Mouse (Mus musculus): Measurements from ENCODE around the gene Hfe. TPM values are rescaled to one million over a fixed set of nuclear protein-coding genes. Genes with fewer than 3 reads are reported as not detected.

Hfe gene
- polyA plus RNA-seq, 2 experiments from 2014 or later, result 0.57 to 0.69 TPM

DNA sequence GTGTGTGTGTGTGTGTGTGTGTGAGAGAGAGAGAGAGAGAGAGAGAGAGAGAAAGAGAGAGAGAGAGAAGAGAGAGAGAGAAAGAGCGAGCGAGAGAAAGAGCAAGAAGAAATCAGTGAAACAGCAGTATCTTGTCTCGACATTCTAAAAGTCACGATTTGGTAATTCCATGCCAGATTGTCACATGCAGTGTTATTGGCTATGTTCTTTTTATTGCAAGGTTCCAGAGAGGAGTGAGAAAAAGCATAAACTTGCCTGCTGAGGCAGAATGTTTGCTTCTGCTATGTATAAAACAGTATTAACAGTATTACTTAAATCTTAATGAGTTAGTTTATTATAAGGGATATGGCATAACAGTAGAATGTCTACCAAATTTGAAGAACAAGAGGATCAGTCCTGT lies 24.7 kb downstream of the Hfe start:
- ATAC-seq, result no peak

DNA sequence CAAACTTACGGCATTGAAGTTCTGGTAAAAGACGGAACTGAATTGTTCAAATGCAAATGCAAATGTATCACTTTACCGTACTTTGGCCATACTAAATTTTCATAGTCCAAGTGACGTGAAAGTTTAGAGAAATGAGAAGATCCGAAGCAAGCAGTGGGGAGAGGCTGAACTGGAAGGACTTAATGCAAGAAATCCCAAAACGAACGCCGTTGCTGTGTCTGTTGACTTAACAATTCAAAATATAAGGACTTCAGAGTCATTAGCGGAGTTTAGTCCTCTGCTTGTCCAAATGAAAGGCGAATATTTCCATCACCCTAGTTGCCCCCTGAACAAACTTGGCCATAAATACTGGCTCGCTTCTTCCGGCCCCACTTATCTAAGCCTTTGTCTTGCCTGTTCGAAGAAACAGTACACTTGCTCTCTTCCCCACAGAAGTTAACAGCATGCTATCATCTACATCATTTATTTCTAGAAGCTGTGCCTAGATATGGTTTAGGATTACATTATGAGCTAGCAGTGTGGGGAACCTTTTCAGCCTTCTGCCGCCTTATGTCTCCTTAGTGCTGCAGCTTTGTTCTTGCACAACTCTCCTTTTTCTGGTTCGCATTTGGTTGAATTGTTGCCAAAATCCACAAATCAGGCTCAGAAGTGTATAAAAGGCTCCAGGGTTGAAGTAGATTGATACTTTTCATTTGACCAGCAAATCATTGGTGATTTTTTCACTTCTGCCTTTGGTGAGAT lies 25.4 kb downstream of the Hfe start:
- ATAC-seq, result no peak

DNA sequence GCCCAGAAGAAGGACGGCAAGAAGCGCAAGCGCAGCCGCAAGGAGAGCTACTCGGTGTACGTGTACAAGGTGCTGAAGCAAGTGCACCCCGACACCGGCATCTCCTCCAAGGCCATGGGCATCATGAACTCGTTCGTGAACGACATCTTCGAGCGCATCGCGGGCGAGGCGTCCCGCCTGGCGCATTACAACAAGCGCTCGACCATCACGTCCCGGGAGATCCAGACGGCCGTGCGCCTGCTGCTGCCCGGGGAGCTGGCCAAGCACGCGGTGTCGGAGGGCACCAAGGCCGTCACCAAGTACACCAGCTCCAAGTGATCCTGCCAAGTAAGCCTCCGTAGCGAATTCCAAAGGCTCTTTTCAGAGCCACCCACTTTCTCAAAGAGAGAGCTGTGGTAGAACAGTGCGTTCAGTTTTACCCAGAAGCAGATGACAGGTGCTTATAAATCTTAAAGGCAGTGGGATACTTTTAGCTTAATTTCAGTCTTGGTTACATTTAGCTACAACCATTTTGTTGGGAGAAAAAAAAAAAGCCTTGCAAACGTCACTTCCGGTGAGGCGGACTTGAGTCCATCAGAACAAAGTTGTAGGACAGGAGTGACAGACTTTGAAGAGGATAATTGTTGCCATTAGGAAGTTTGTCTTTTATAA lies 26.2 kb downstream of the Hfe start:
- peak; percentile 48 for ATAC-seq

DNA sequence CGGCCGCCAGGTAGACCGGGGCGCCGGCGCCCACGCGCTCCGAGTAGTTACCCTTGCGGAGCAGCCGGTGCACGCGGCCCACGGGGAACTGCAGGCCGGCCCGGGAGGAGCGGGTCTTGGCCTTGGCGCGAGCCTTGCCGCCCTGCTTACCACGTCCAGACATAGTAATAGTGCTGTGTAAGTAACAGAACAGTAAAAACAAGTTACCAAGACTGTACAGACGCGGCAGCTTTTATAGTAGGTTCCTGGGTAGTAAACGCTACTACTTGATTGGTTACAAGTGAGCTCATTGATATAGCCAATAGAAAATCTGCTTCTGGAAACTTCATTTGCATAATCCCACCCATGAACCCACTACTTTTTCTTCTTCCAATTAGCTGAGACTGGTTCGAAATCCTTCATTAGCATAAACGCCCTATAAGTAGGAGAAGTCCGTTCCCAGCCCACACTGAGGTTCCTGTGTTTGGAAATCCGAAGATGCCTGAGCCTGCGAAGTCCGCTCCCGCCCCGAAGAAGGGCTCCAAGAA lies 26.8 kb downstream of the Hfe start, which contains the start of the genes Hist1h2ac and Hist1h2bc:
TSS of gene Hist1h2ac (minus strand) at position 194 of the 527 bp plus-strand sequence.
TSS of gene Hist1h2bc (plus strand) at position 445 of the 527 bp plus-strand sequence.
- peak; percentile 92 for ATAC-seq

DNA sequence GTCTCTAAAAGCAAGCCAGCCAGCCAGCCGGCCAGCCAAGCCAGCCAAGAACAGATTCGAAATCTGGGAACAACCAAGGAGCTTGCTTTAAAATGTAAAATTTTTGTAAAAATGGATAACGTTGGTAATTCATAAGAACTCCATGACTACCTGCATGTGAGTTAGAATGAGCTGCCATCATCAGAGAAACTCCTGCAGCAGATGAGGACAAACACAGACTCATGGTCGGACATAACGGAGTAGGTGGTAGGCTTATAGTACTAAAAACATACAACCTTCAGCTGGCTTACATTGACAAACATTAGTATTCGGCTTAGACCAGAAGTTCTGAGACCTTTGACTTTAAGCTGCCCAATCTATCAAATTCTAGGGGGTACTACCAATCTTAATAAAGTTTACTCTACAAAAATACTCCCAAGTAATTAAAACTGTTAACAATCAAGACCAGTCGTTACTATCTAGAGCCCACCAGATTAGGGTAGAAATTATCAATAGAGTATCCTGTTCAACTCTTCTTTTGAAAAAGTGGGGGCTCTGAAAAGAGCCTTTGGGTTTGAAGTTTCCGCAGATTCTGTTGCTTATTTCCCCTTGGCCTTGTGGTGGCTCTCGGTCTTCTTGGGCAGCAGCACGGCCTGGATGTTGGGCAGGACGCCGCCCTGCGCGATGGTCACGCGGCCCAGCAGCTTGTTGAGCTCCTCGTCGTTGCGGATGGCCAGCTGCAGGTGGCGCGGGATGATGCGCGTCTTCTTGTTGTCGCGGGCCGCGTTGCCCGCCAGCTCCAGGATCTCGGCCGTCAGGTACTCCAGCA lies 27.5 kb downstream of the Hfe start:
- peak; percentile 6 for ATAC-seq

DNA sequence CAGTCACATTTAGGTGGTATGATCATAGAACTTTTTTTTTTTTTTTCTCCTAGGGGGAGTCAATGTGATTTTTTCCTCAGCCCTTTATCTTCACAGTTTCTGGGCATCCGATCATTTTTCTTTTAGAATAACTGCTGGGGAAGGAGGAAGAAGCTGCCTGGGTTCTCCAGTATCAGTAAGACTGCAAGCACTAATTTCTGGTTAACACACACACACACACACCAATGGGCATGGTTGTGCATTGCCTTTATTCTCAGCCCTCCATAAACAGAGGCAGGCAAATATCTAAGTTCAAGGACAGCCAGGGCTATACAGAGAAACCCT lies 28.1 kb downstream of the Hfe start:
- no peak for ATAC-seq

DNA sequence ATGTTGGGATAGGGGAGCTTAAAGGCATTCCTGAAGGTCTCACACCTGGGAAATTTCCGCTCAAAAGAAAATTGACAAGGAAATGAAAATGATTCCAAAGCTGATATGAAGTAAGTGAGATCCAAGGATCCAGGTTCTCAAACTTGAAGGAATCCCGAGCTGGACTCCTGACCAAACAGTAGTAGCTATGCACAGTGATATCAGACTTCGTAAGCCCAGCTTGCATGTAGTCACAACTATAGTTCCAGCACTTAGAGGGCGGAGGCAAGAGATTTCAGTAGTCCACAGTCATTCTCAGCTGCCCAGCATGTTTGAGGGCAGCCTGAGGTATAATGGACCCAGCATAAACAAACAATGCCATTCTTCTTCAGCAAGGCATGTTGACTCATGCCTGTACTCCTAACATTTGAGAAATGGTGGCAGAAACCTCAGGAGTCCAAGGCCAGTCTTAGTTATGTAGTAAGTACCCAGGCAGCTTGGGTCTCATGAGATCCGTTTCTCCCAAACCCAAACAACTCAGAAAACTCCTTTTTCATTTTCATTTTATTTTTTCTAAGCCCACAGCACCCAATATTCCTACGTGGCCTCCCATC lies 28.6 kb downstream of the Hfe start:
- no peak for ATAC-seq

DNA sequence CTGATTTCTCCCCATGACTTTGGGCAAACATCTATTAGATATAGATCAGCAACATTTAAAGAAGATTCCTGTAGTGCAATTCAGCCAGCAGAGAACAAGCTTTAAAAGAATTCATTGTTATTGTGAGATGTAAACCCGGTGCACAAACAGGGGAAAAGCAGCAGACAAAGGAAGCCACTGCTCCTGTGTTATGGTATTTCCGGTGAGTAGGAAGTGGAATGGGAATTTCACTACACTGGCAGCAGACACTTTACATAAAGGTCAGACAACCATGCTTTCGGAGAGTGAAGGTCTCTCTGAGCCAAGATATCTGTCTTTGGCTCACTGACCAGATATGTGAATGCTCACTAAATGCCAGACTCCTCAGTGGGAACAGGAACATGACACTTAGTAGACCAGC lies 48.1 kb downstream of the Hfe start:
- no peak for ATAC-seq

DNA sequence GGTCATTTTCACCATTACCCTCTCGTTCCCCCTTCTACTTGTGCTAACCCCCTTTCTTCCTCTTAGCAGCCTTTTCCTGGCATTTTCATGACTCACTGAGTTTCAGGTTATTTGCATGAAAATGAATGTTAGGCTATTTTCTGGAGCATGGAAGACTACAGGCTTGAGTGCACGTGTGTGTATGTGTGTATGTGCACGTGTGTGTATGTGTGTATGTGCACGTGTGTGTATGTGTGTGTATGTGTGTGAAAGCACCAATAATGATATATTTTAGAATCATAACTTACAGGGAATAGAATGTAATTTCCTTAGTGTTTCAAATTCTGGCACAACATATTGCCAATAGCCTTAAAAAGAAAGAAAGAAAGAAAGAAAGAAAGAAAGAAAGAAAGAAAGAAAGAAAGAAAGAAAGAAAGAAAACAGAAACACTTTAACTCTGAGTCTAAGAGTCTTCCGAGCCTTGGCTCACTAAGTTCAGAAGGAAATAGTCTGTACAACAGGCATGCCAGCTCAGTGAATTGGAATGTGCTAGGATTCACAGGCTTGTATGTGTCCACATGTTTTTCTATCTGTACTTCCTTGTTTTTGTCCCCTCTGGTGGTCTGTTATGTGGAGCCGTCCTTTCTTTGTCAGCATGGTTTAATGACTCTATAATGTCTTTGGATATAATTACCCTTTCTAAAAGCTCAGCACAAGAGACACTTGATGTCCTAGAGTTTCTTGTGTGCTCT lies 50.9 kb downstream of the Hfe start:
- ATAC-seq, result no peak

Other genes with a start within 250 kb of the Hfe start
- not detected for gene Btn1a1, start 245.0 kb downstream of the Hfe start, polyA plus RNA-seq (2017; shearing (Covaris generic))
- not detected for gene Btn2a2, start 222.0 kb downstream of the Hfe start, polyA plus RNA-seq (2017; shearing (Covaris generic))
- gene Hist1h4h, start 179.8 kb downstream of the Hfe start, polyA plus RNA-seq (2017; shearing (Covaris generic)), result 10 to 100 TPM in 1 of 2 experiments, 1 to 10 TPM in 1; 9.5 to 10.8 TPM
- 1 to 10 TPM in 1 of 2 experiments, not detected in 1; 2.7 TPM for gene Hist1h2af, start 176.9 kb downstream of the Hfe start, polyA plus RNA-seq (2017; shearing (Covaris generic))
- gene Hist1h3g, start 175.4 kb downstream of the Hfe start, polyA plus RNA-seq (2017; shearing (Covaris generic)), result not detected
- gene Hist1h2bh, start 167.5 kb downstream of the Hfe start, polyA plus RNA-seq (2017; shearing (Covaris generic)), result under 1 TPM; 0.41 to 0.66 TPM
- gene Hist1h3f, start 166.8 kb downstream of the Hfe start, polyA plus RNA-seq (2017; shearing (Covaris generic)), result not detected
- gene Hist1h4f, start 159.2 kb downstream of the Hfe start, polyA plus RNA-seq (2017; shearing (Covaris generic)), result 1 to 10 TPM in 1 of 2 experiments, not detected in 1; 1.1 TPM
- gene Hist1h1d, start 157.6 kb downstream of the Hfe start, polyA plus RNA-seq (2017; shearing (Covaris generic)), result under 1 TPM; 0.18 to 0.35 TPM
- 1 to 10 TPM; 2.2 to 4.1 TPM for gene Hist1h3e, start 148.5 kb downstream of the Hfe start, polyA plus RNA-seq (2017; shearing (Covaris generic))
- 10 to 100 TPM; 12.3 to 17.6 TPM for gene Hist1h2ae, start 139.6 kb downstream of the Hfe start, polyA plus RNA-seq (2017; shearing (Covaris generic))
- 1 to 10 TPM; 8.0 to 8.6 TPM for gene Hist1h2bg, start 139.5 kb downstream of the Hfe start, polyA plus RNA-seq (2017; shearing (Covaris generic))
- not detected for gene Hist1h2bf, start 136.7 kb downstream of the Hfe start, polyA plus RNA-seq (2017; shearing (Covaris generic))
- gene Hist1h2ad, start 136.5 kb downstream of the Hfe start, polyA plus RNA-seq (2017; shearing (Covaris generic)), result under 1 TPM in 1 of 2 experiments, not detected in 1; 0.96 TPM
- not detected for gene Hist1h3d, start 135.1 kb downstream of the Hfe start, polyA plus RNA-seq (2017; shearing (Covaris generic))
- 10 to 100 TPM; 20.2 to 22.9 TPM for gene Hist1h4d, start 129.3 kb downstream of the Hfe start, polyA plus RNA-seq (2017; shearing (Covaris generic))
- 1 to 10 TPM; 3.3 to 4.0 TPM for gene Hist1h2be, start 89.7 kb downstream of the Hfe start, polyA plus RNA-seq (2017; shearing (Covaris generic))
- gene Hist1h1e, start 88.3 kb downstream of the Hfe start, polyA plus RNA-seq (2017; shearing (Covaris generic)), result 10 to 100 TPM; 10.6 to 11.3 TPM
- gene Hist1h2ac, start 26.9 kb downstream of the Hfe start, polyA plus RNA-seq (2017; shearing (Covaris generic)), result under 1 TPM; 0.51 to 0.74 TPM
- 1 to 10 TPM; 4.0 to 4.2 TPM for gene Hist1h2bc, start 26.7 kb downstream of the Hfe start, polyA plus RNA-seq (2017; shearing (Covaris generic))
- gene Hist1h1t, start 15.0 kb downstream of the Hfe start, polyA plus RNA-seq (2017; shearing (Covaris generic)), result not detected
- 1 to 10 TPM; 8.7 to 9.4 TPM for gene Hist1h4c, start 12.4 kb downstream of the Hfe start, polyA plus RNA-seq (2017; shearing (Covaris generic))
- 10 to 100 TPM in 1 of 2 experiments, 1 to 10 TPM in 1; 8.9 to 10.5 TPM for gene Hist1h1c, start 28.0 kb upstream of the Hfe start, polyA plus RNA-seq (2017; shearing (Covaris generic))
- 1 to 10 TPM in 1 of 2 experiments, not detected in 1; 1.3 TPM for gene Hist1h3c, start 34.7 kb upstream of the Hfe start, polyA plus RNA-seq (2017; shearing (Covaris generic))
- 1 to 10 TPM in 1 of 2 experiments, not detected in 1; 2.9 TPM for gene Hist1h2bb, start 35.9 kb upstream of the Hfe start, polyA plus RNA-seq (2017; shearing (Covaris generic))
- 1 to 10 TPM; 2.8 to 8.2 TPM for gene Hist1h2ab, start 40.3 kb upstream of the Hfe start, polyA plus RNA-seq (2017; shearing (Covaris generic))
- gene Hist1h3b, start 41.4 kb upstream of the Hfe start, polyA plus RNA-seq (2017; shearing (Covaris generic)), result not detected
- 1 to 10 TPM in 1 of 2 experiments, not detected in 1; 5.4 TPM for gene Hist1h4b, start 46.2 kb upstream of the Hfe start, polyA plus RNA-seq (2017; shearing (Covaris generic))
- gene Hist1h4a, start 50.4 kb upstream of the Hfe start, polyA plus RNA-seq (2017; shearing (Covaris generic)), result not detected
- 1 to 10 TPM in 1 of 2 experiments, not detected in 1; 1.8 TPM for gene Hist1h3a, start 51.5 kb upstream of the Hfe start, polyA plus RNA-seq (2017; shearing (Covaris generic))
- gene Hist1h1a, start 52.8 kb upstream of the Hfe start, polyA plus RNA-seq (2017; shearing (Covaris generic)), result 1 to 10 TPM; 2.6 to 3.4 TPM
- not detected for gene Trim38, start 59.1 kb upstream of the Hfe start, polyA plus RNA-seq (2017; shearing (Covaris generic))
- gene Slc17a2, start 96.1 kb upstream of the Hfe start, polyA plus RNA-seq (2017; shearing (Covaris generic)), result not detected
- gene Slc17a3, start 128.6 kb upstream of the Hfe start, polyA plus RNA-seq (2017; shearing (Covaris generic)), result not detected
- under 1 TPM in 1 of 2 experiments, not detected in 1; 0.16 TPM for gene Slc17a1, start 156.9 kb upstream of the Hfe start, polyA plus RNA-seq (2017; shearing (Covaris generic))
- not detected for gene Slc17a4, start 204.2 kb upstream of the Hfe start, polyA plus RNA-seq (2017; shearing (Covaris generic))
- gene Hist1h2ba, start 223.3 kb upstream of the Hfe start, polyA plus RNA-seq (2017; shearing (Covaris generic)), result not detected
- not detected for gene Hist1h2aa, start 223.6 kb upstream of the Hfe start, polyA plus RNA-seq (2017; shearing (Covaris generic))